Mouse (Mus musculus): ENCODE results near the gene Arl4c.

Gene Arl4c

DNA sequence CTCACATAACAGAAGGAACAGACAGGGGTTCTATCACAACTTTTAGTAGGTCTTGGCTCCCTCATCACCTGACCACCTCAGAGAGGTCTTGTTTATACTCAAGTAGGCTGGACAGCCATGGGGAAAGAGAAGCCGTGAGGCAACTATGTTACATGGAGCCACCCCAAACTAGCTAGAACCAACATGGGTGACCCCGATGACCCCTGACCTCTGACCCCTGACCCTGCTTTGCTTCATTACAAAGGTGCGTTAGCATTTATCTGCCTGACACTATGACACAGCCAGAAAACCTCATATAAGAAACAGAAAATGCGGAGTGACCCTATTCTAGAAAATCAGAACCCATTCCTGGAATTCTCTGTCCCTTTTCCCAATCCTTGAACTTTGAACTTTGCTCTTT is 77.6 kb downstream of the Arl4c start:
- no peak for DNase-seq (ENCODE audit: low read depth, low spot score)

GRCm38 (mm10) chr1:88623541-88624115 is 78.4 kb downstream of the Arl4c start:
- no peak for DNase-seq (ENCODE audit: low read depth, low spot score)

All from WW6 (cell line).